Mouse (Mus musculus): ENCODE results near the gene Dcaf4. TPM values are rescaled to one million over a fixed set of nuclear protein-coding genes. Genes with fewer than 3 reads are reported as not detected.

Gene Dcaf4
- total RNA-seq, 2 experiments from 2014 or later, result 38.6 to 49.2 TPM

Other genes with a start within 250 kb of the Dcaf4 start
- 4.9 and 17.9 TPM in 2 replicates for gene Dpf3, start 32.8 kb upstream of the Dcaf4 start, total RNA-seq (2014; fragmentation: Nextera tagmentation)
- gene Dpf3, start 32.8 kb upstream of the Dcaf4 start, total RNA-seq (2017), result 26.6 and 35.6 TPM in 2 replicates
- gene Zfyve1, start 76.8 kb downstream of the Dcaf4 start, total RNA-seq (2014; fragmentation: Nextera tagmentation), result 14.2 and 20.2 TPM in 2 replicates
- 6.7 and 10.7 TPM in 2 replicates for gene Zfyve1, start 76.8 kb downstream of the Dcaf4 start, total RNA-seq (2017)
- gene Rbm25, start 110.8 kb downstream of the Dcaf4 start, total RNA-seq (2014; fragmentation: Nextera tagmentation), result 310 and 350 TPM in 2 replicates
- 341 and 447 TPM in 2 replicates for gene Rbm25, start 110.8 kb downstream of the Dcaf4 start, total RNA-seq (2017)
- gene Psen1, start 167.7 kb downstream of the Dcaf4 start, total RNA-seq (2014; fragmentation: Nextera tagmentation), result 39.1 and 42.3 TPM in 2 replicates
- 30.2 and 55.7 TPM in 2 replicates for gene Psen1, start 167.7 kb downstream of the Dcaf4 start, total RNA-seq (2017)
- not detected in 2 replicates for gene Papln, start 243.2 kb downstream of the Dcaf4 start, total RNA-seq (2014; fragmentation: Nextera tagmentation)
- gene Papln, start 243.2 kb downstream of the Dcaf4 start, total RNA-seq (2017), result not detected in 2 replicates